Mouse (Mus musculus) stomach, embryonic 15.5 days (tissue): Measurements from ENCODE around the gene Gm43302. TPM values are rescaled to one million over a fixed set of nuclear protein-coding genes. Genes with fewer than 3 reads are reported as not detected.
"Not testable (repeated sequence)": the region's sequence is repeated elsewhere in the genome, so short reads cannot be mapped to it uniquely, and the experiment has no call there.

Source experiments
- ATAC-seq: fragments of 200-750 bp; cut with Nextera tagmentation; 2 replicates; pipeline ENCODE4 v1.8.0; 2017; ENCODE audit warnings: low read depth, moderate number of reproducible peaks, moderate TSS enrichment; ENCODE audit not compliant: insufficient read depth, low FRiP score
- H3K27ac ChIP-seq: fragments of 300-500 bp; sonication (generic); 2 replicates; pipeline ENCODE4 v1.5.1; 2015; ENCODE audit warnings: mild to moderate bottlenecking, inconsistent platforms
- H3K27me3 ChIP-seq: fragments of 300-500 bp; sonication (generic); replicated peaks from 2 replicates; pipeline ENCODE4 v1.6.1; 2015; ENCODE audit warnings: inconsistent platforms
- H3K36me3 ChIP-seq: fragments of 300-500 bp; sonication (generic); 2 replicates; pipeline ENCODE4 v1.6.1; 2015; ENCODE audit warnings: inconsistent platforms
- H3K4me1 ChIP-seq: fragments of 300-500 bp; sonication (generic); 2 replicates; pipeline ENCODE4 v1.6.1; 2015; ENCODE audit warnings: inconsistent platforms
- H3K4me2 ChIP-seq: fragments of 300-500 bp; sonication (generic); 2 replicates; pipeline ENCODE4 v1.6.1; 2015; ENCODE audit warnings: mild to moderate bottlenecking, inconsistent platforms
- H3K4me3 ChIP-seq: fragments of 300-500 bp; sonication (generic); replicated peaks from 2 replicates; pipeline ENCODE4 v1.5.1; 2015; ENCODE audit warnings: inconsistent platforms
- H3K9ac ChIP-seq: fragments of 300-500 bp; sonication (generic); 2 replicates; pipeline ENCODE4 v1.6.1; 2015; ENCODE audit warnings: inconsistent platforms
- H3K9me3 ChIP-seq: fragments of 300-500 bp; sonication (generic); 2 replicates; pipeline ENCODE4 v1.6.1; 2016; ENCODE audit warnings: inconsistent platforms
- WGBS: fragments of 180-500 bp; shearing (Covaris S2); methylation state at CpG from one replicate; pipeline ENCODE4 v1.1.7; 2015; 5-methylcytosine and 5-hydroxymethylcytosine counted together
- polyA plus RNA-seq: library from polyadenylated mRNA; unstranded; fragments of >200 nt; fragmentation: Nextera tagmentation; extraction: Ambion mirVana; gene quantifications from 2 replicates; pipeline ENCODE4 v1.2.1, GENCODE M21; 2015

Gm43302 gene
- polyA plus RNA-seq, 1 experiment from 2014 or later: not detected

DNA sequence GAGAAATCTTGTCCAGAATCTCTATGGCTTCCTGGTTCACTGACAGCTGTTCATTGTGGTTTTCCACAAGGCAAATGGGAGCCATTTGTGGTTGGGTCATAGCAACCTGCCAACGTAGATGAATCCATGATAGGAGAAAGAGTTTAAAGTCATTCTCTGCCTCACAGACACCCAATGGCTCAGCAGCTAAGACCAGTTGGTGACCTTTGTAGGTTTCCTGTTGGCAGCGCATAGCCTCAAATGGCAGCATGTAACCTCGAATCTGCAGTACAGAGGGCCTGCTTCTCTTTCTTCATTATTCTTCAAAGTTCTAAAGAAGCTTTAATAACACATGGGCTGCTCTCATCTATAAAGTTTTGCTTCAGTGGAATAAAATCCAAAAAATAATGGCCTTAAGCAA is 2.6 kb downstream of the Gm43302 start:
- H3K4me2 ChIP-seq, H3K27ac ChIP-seq, H3K4me1 ChIP-seq, H3K36me3 ChIP-seq, H3K27me3 ChIP-seq, H3K9ac ChIP-seq, H3K9me3 ChIP-seq, ATAC-seq, H3K4me3 ChIP-seq: not testable (repeated sequence)
- WGBS: 84% methylated on average over 3 of the region's 3 CpGs

DNA sequence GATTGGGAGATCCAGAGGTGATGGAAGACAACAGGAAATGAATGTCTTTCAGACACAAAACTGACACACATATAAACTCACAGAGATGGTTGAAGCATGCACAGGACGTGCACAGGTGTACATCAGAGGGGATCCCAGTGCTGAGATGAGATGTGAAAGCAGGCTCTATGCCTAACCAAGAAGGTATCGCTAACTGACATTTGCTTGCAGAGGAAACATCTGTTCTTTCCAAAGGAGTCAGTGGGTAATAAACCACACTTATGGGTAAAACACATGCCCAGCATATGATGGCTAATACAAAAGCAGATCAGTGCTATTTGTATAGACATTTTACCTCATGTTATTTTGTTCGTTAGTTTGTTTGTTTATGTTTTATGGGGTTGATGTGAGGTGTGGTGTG is 32.8 kb downstream of the Gm43302 start:
- H3K27ac ChIP-seq, H3K9me3 ChIP-seq, H3K4me2 ChIP-seq, ATAC-seq, H3K4me1 ChIP-seq, H3K4me3 ChIP-seq, H3K9ac ChIP-seq, H3K27me3 ChIP-seq, H3K36me3 ChIP-seq: not testable (repeated sequence)
- WGBS: 80% methylated on average over 1 of the region's 3 CpGs

DNA sequence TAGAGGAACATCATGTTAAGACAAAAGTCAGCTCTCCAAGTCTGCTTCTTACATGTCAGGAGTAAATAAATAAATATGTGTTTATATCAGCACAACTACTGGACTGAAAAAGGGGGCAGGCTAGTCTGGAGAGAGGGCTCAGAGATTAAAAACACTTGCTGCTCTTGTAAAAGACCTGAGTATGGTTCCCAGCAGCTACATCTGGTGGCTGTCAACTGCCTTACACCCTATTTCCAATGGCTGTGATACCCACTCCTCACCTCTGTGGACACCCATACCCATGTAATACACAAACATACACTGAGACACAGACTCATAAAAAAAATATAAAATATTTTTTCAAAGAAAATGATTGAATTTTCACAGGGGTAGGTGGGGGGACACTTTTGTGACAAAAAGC is 41.0 kb downstream of the Gm43302 start:
- no peaks in the 10 kb centered on the region for H3K4me1 ChIP-seq
- ATAC-seq: no peak
- H3K27me3 ChIP-seq: no peaks in the 10 kb centered on the region
- no peaks in the 10 kb centered on the region for H3K9me3 ChIP-seq
- no peaks in the 10 kb centered on the region for H3K36me3 ChIP-seq
- no peak overlapping the region for H3K9ac ChIP-seq
- no peak overlapping the region for H3K4me3 ChIP-seq
- H3K4me2 ChIP-seq: no peak overlapping the region
- no peak overlapping the region for H3K27ac ChIP-seq

DNA sequence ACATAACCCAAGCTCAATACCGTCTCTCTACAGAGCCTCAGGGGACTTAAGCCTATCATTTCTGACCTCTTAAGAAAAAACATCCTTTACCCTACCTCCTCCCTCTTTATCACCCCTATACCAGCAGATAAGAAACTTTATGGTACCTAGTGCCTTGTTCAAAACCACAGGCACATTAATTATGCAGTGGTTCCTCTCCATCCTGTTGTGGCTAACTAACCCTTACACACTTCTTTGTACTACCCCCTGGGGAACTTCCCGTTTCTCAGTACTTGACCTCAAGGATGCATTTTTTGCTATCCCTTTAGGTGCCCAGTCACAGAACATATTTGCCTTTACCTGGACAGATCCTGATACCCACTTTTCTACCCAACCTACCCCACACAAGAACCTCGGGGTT is 48.8 kb downstream of the Gm43302 start:
- not testable (repeated sequence) for H3K9ac ChIP-seq, H3K4me1 ChIP-seq, ATAC-seq, H3K4me2 ChIP-seq, H3K4me3 ChIP-seq, H3K9me3 ChIP-seq, H3K36me3 ChIP-seq, H3K27ac ChIP-seq, H3K27me3 ChIP-seq
- WGBS: 74% methylated on average over 3 of the region's 3 CpGs

DNA sequence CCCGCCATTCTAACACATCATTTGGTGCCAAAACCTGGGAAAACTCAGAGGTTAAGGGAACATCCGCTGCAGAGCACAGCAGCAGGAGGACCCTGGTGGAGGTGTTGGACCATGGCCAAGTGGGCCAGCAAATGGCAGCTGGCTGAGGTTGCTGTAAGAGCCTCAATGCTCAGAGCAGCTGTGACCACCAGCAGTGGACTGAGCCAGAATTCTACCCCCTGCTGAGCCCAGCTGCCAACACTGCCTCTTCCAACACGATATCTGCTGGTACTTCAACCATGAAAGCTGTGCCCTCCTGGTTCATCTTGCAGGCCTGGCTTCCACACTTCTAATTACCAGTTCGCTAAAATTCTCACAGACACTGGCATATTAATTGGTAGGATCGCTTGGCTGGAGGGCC is 52.5 kb downstream of the Gm43302 start:
- H3K4me2 ChIP-seq, H3K4me1 ChIP-seq, H3K4me3 ChIP-seq, H3K36me3 ChIP-seq, H3K9ac ChIP-seq, H3K27me3 ChIP-seq, H3K9me3 ChIP-seq, ATAC-seq, H3K27ac ChIP-seq: not testable (repeated sequence)
- WGBS: 82% methylated on average over 5 of the region's 5 CpGs

DNA sequence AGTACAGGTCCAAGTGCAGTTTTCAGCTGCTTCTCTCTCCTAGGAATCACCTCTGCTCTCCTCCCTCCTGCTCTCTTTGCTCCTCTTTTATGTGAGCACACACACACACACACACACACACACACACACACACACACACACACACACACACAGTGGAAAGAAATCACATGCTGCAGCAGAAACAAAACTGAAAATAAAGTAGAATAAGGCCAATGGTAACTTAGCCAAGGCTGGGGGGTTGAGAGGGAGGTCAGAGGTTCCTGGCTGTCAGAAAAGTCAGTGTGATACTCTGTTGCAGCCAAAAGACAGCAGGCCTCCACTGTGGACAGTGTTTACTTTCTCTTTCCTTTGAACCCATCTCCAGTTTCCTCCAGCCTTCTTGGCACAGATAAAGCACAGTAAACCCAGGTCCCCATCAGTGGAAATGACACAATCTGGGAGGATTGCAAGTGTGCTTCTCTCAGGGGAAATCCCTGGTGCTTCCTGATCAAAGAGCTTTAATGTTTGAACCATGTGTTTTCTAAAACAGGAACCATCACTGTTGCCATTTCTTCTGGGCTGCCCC is 53.9 kb downstream of the Gm43302 start, which contains the start of gene Gbp10:
TSS of gene Gbp10 (minus strand) at position 51 of the 565 bp plus-strand sequence.
- H3K4me3 ChIP-seq, H3K36me3 ChIP-seq, H3K4me2 ChIP-seq, H3K27me3 ChIP-seq, H3K27ac ChIP-seq, H3K9ac ChIP-seq, H3K9me3 ChIP-seq, H3K4me1 ChIP-seq: not testable (repeated sequence)
- peak; percentile 35; the same call in 1 of the 2 replicates for ATAC-seq

DNA sequence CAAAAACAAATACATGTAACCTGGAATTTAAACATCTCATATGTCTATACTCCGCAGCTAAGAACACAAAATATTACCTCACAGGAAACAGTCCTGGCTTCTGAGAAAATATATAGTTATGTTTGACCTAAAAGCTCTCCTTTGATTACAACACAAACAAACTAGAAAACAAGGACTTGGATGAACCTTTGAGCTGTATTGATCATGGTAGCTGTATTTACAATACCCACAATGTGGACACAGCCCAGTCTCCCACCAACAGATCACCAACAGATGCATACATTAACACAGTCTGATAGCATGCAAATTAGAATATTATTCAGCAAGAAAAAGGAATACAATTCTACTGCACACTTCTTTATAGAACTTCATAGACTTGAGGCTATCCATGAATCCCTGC is 55.1 kb downstream of the Gm43302 start:
- H3K4me2 ChIP-seq, H3K9ac ChIP-seq, H3K9me3 ChIP-seq, ATAC-seq, H3K4me1 ChIP-seq, H3K36me3 ChIP-seq, H3K27ac ChIP-seq, H3K27me3 ChIP-seq, H3K4me3 ChIP-seq: not testable (repeated sequence)
- WGBS: 80% methylated on average over 1 of the region's 1 CpGs

DNA sequence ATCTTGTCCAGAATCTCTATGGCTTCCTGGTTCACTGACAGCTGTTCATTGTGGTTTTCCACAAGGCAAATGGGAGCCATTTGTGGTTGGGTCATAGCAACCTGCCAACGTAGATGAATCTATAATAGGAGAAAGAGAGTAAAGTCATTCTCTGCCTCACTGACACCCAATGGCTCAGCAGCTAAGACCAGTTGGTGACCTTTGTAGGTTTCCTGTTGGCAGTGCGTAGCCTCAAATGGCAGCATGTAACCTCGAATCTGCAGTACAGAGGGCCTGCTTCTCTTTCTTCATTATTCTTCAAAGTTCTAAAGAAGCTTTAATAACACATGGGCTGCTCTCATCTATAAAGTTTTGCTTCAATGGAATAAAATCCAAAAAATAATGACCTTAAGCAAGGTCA is 57.5 kb downstream of the Gm43302 start:
- H3K27me3 ChIP-seq, H3K4me3 ChIP-seq, H3K4me1 ChIP-seq, ATAC-seq, H3K9ac ChIP-seq, H3K9me3 ChIP-seq, H3K27ac ChIP-seq, H3K4me2 ChIP-seq, H3K36me3 ChIP-seq: not testable (repeated sequence)
- 80% methylated on average over 3 of the region's 3 CpGs for WGBS

DNA sequence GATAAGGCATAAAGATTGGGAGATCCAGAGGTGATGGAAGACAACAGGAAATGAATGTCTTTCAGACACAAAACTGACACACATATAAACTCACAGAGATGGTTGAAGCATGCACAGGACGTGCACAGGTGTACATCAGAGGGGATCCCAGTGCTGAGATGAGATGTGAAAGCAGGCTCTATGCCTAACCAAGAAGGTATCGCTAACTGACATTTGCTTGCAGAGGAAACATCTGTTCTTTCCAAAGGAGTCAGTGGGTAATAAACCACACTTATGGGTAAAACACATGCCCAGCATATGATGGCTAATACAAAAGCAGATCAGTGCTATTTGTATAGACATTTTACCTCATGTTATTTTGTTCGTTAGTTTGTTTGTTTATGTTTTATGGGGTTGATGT is 84.5 kb downstream of the Gm43302 start:
- H3K27ac ChIP-seq, H3K4me1 ChIP-seq, H3K27me3 ChIP-seq, H3K4me3 ChIP-seq, H3K9ac ChIP-seq, H3K4me2 ChIP-seq, H3K36me3 ChIP-seq, ATAC-seq, H3K9me3 ChIP-seq: not testable (repeated sequence)
- WGBS: 83% methylated on average over 1 of the region's 3 CpGs

DNA sequence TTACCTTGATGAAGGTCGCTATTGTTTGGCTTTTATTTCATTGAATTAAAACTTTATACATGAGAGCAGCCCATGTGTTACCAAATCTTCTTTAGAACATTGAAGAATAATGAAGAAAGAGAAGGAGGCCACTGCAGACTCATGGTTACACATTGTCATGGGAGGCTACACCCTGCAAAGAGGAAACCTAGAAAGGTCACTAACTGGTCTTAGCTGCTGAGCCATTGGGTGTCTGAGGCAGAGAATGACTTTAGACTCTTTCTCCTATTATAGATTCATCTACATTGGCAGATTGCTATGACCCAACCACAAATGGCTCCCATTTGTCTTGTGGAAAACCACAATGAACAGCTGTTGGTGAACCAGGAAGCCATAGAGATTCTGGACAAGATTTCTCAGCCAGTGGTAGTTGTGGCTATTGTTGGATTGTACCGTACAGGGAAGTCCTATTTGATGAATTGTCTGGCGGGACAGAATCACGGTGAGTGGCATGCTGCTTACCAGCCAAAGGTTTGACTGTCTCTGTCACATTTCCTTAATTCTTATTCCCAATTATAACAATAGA is 92.6 kb downstream of the Gm43302 start:
- 76% methylated on average over 4 of the region's 4 CpGs for WGBS
- ATAC-seq, H3K4me1 ChIP-seq, H3K9me3 ChIP-seq, H3K27me3 ChIP-seq, H3K9ac ChIP-seq, H3K36me3 ChIP-seq, H3K4me2 ChIP-seq, H3K4me3 ChIP-seq, H3K27ac ChIP-seq: not testable (repeated sequence)

DNA sequence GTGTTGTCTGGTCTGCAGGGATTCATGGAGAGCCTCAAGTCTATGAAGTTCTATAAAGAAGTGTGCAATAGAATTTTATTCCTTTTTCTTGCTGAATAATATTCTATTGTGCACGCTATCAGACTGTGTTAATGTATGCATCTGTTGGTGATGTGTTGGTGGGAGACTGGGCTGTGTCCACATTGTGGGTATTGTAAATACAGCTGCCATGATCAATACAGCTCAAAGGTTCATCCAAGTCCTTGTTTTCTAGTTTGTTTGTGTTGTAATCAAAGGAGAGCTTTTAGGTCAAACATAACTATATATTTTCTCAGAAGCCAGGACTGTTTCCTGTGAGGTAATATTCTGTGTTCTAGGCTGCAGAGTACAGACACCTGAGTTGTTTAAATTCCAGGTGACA is 94.3 kb downstream of the Gm43302 start:
- H3K4me1 ChIP-seq, H3K9ac ChIP-seq, H3K27ac ChIP-seq, ATAC-seq, H3K36me3 ChIP-seq, H3K4me2 ChIP-seq, H3K4me3 ChIP-seq, H3K9me3 ChIP-seq, H3K27me3 ChIP-seq: not testable (repeated sequence)
- 91% methylated on average over 1 of the region's 1 CpGs for WGBS

DNA sequence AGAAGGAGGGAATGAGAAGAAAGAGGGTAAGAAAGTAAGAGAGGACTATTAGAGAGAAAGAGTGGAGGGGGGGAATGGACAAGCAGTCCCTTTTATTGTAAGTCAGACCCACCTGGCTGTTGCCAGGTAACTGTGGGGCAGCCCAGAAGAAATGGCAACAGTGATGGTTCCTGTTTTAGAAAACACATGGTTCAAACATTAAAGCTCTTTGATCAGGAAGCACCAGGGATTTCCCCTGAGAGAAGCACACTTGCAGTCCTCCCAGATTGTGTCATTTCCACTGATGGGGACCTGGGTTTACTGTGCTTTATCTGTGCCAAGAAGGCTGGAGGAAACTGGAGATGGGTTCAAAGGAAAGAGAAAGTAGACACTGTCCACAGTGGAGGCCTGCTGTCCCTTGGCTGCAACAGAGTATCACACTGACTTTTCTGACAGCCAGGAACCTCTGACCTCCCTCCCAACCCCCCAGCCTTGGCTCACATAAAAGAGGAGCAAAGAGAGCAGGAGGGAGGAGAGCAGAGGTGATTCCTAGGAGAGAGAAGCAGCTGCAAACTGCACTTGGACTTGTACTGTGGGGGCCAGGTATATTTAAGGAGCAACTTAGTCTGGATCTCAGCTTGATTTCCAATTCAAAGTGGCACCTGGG is 95.5 kb downstream of the Gm43302 start:
- not testable (repeated sequence) for H3K4me3 ChIP-seq, H3K9ac ChIP-seq, H3K27ac ChIP-seq, H3K27me3 ChIP-seq, H3K36me3 ChIP-seq, H3K4me2 ChIP-seq, H3K4me1 ChIP-seq, H3K9me3 ChIP-seq, ATAC-seq

DNA sequence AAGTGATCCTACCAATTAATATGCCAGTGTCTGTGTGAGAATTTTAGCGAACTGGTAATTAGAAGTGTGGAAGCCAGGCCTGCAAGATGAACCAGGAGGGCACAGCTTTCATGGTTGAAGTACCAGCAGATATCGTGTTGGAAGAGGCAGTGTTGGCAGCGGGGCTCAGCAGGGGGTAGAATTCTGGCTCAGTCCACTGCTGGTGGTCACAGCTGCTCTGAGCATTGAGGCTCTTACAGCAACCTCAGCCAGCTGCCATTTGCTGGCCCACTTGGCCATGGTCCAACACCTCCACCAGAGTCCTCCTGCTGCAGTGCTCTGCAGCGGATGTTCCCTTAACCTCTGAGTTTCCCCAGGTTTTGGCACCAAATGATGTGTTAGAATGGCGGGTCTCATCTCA is 97.2 kb downstream of the Gm43302 start:
- H3K27ac ChIP-seq, ATAC-seq, H3K9me3 ChIP-seq, H3K36me3 ChIP-seq, H3K4me1 ChIP-seq, H3K4me2 ChIP-seq, H3K9ac ChIP-seq, H3K4me3 ChIP-seq, H3K27me3 ChIP-seq: not testable (repeated sequence)
- WGBS: 87% methylated on average over 5 of the region's 5 CpGs
